Mouse (Mus musculus): ENCODE results near the gene Ppp3cb. TPM values are rescaled to one million over a fixed set of nuclear protein-coding genes. Genes with fewer than 3 reads are reported as not detected.
"Not testable (repeated sequence)": the region's sequence is repeated elsewhere in the genome, so short reads cannot be mapped to it uniquely, and the experiment has no call there.

Gene Ppp3cb
- 59.8 and 60.5 TPM in 2 replicates for polyA plus RNA-seq (2015; fragmentation: Nextera tagmentation; extraction: Ambion mirVana)

GRCm38 (mm10) chr14:20546415-20546814 is at the start of gene Ppp3cb:
Ppp3cb (minus strand) TSS chr14:20546573.
- Histone ChIP-seq H3K4me1 (peaks cover 11% of the 10 kb centered on the region), H3K36me3 (peaks cover 30% of the 10 kb centered on the region), H3K27me3 (no peaks in the 10 kb centered on the region), H3K9ac (peak within 1 kb of the TSS; percentile 97), H3K9me3 (no peaks in the 10 kb centered on the region), H3K4me2 (replicated peaks) (peak within 1 kb of the TSS; percentile 62), H3K27ac (peak within 1 kb of the TSS; percentile 98), H3K4me3 (peak within 1 kb of the TSS; percentile 97)
- 2% methylated on average over 28 of the region's 29 CpGs for WGBS
- peak; percentile 92 for ATAC-seq (ENCODE audit: low FRiP score, low read depth)

GRCm38 (mm10) chr14:20595781-20596180 is 49.4 kb upstream of the Ppp3cb start:
- Histone ChIP-seq H3K4me2 (replicated peaks) (no peak overlapping the region), H3K4me1 (peaks cover 9% of the 10 kb centered on the region), H3K36me3 (no peaks in the 10 kb centered on the region; the same call in 1 of the 2 replicates), H3K27me3 (no peaks in the 10 kb centered on the region), H3K4me3 (no peak overlapping the region), H3K9me3 (no peaks in the 10 kb centered on the region), H3K9ac (no peak overlapping the region), H3K27ac (no peak overlapping the region)
- 50% methylated on average over 3 of the region's 3 CpGs for WGBS
- no peak for ATAC-seq (ENCODE audit: low FRiP score, low read depth)

GRCm38 (mm10) chr14:20587458-20587857 is 41.1 kb upstream of the Ppp3cb start:
- H3K27ac ChIP-seq, result no peak overlapping the region
- H3K27me3 ChIP-seq, result no peaks in the 10 kb centered on the region
- no peak overlapping the region for H3K4me3 ChIP-seq
- no peak for ATAC-seq (ENCODE audit: low FRiP score, low read depth)
- peaks cover 33% of the 10 kb centered on the region for H3K36me3 ChIP-seq
- no peak overlapping the region for H3K9ac ChIP-seq
- H3K9me3 ChIP-seq, result no peaks in the 10 kb centered on the region
- WGBS, result 91% methylated on average over 5 of the region's 5 CpGs
- H3K4me1 ChIP-seq, result no peaks in the 10 kb centered on the region
- H3K4me2 ChIP-seq (replicated peaks), result no peak overlapping the region

- Histone ChIP-seq H3K27me3 (no peaks in the 10 kb centered on the region), H3K9ac (no peak overlapping the region), H3K9me3 (no peaks in the 10 kb centered on the region), H3K4me2 (replicated peaks) (no peak overlapping the region), H3K4me1 (no peaks in the 10 kb centered on the region), H3K27ac (no peak overlapping the region), H3K36me3 (peaks cover 43% of the 10 kb centered on the region), H3K4me3 (no peak overlapping the region)
- no peak for ATAC-seq (ENCODE audit: low FRiP score, low read depth)
- WGBS, result 79% methylated on average over 6 of the region's 6 CpGs
Measured at GRCm38 (mm10) chr14:20578822-20579407, 32.5 kb upstream of the Ppp3cb start.

- WGBS, result 53% methylated on average over 7 of the region's 7 CpGs
- no peaks in the 10 kb centered on the region for H3K9me3 ChIP-seq
- no peaks in the 10 kb centered on the region for H3K4me1 ChIP-seq
- no peak; the same call in 1 of the 2 replicates for ATAC-seq (ENCODE audit: low FRiP score, low read depth)
- H3K4me3 ChIP-seq, result no peak overlapping the region
- no peak overlapping the region for H3K9ac ChIP-seq
- H3K27ac ChIP-seq, result no peak overlapping the region
- no peak overlapping the region for H3K4me2 ChIP-seq (replicated peaks)
- no peaks in the 10 kb centered on the region for H3K27me3 ChIP-seq
- H3K36me3 ChIP-seq, result peaks cover 43% of the 10 kb centered on the region
Measured at GRCm38 (mm10) chr14:20576179-20576578, 29.8 kb upstream of the Ppp3cb start.

GRCm38 (mm10) chr14:20573196-20573595 is 26.8 kb upstream of the Ppp3cb start:
- H3K36me3 ChIP-seq, result peaks cover 63% of the 10 kb centered on the region
- WGBS, result 87% methylated on average over 3 of the region's 3 CpGs
- not testable (repeated sequence) for ATAC-seq (ENCODE audit: low FRiP score, low read depth); H3K4me3 ChIP-seq; H3K9me3 ChIP-seq; H3K27me3 ChIP-seq; H3K27ac ChIP-seq; H3K9ac ChIP-seq; H3K4me1 ChIP-seq; H3K4me2 ChIP-seq (replicated peaks)

GRCm38 (mm10) chr14:20565256-20566021 is 19.1 kb upstream of the Ppp3cb start:
- H3K27me3 ChIP-seq, result no peaks in the 10 kb centered on the region
- H3K4me3 ChIP-seq, result no peak overlapping the region
- WGBS, result 88% methylated on average over 9 of the region's 9 CpGs
- no peak overlapping the region for H3K9ac ChIP-seq
- no peak overlapping the region for H3K4me2 ChIP-seq (replicated peaks)
- no peaks in the 10 kb centered on the region for H3K4me1 ChIP-seq
- ATAC-seq (ENCODE audit: low FRiP score, low read depth), result no peak
- no peak overlapping the region for H3K27ac ChIP-seq
- H3K36me3 ChIP-seq, result peaks cover 76% of the 10 kb centered on the region
- H3K9me3 ChIP-seq, result no peaks in the 10 kb centered on the region

GRCm38 (mm10) chr14:20564692-20565091 is 18.3 kb upstream of the Ppp3cb start:
- no peak for ATAC-seq (ENCODE audit: low FRiP score, low read depth)
- peaks cover 73% of the 10 kb centered on the region for H3K36me3 ChIP-seq
- H3K9me3 ChIP-seq, result no peaks in the 10 kb centered on the region
- no peak overlapping the region for H3K4me3 ChIP-seq
- no peak overlapping the region for H3K4me2 ChIP-seq (replicated peaks)
- no peaks in the 10 kb centered on the region for H3K27me3 ChIP-seq
- H3K27ac ChIP-seq, result no peak overlapping the region
- no peaks in the 10 kb centered on the region for H3K4me1 ChIP-seq
- no peak overlapping the region for H3K9ac ChIP-seq
- WGBS, result 72% methylated on average over 12 of the region's 12 CpGs

- Histone ChIP-seq H3K9me3 (no peaks in the 10 kb centered on the region; the same call in 1 of the 2 replicates), H3K27me3 (no peaks in the 10 kb centered on the region), H3K4me1 (no peaks in the 10 kb centered on the region), H3K27ac (no peak overlapping the region), H3K4me3 (no peak overlapping the region), H3K9ac (no peak overlapping the region), H3K4me2 (replicated peaks) (no peak overlapping the region), H3K36me3 (peaks cover 65% of the 10 kb centered on the region)
- ATAC-seq (ENCODE audit: low FRiP score, low read depth), result no peak
- WGBS, result 89% methylated on average over 5 of the region's 5 CpGs
Measured at GRCm38 (mm10) chr14:20561897-20562296, 15.5 kb upstream of the Ppp3cb start.

- no peak overlapping the region for H3K4me2 ChIP-seq (replicated peaks)
- H3K27ac ChIP-seq, result no peak overlapping the region
- no peaks in the 10 kb centered on the region for H3K9me3 ChIP-seq
- 84% methylated on average over 2 of the region's 2 CpGs for WGBS
- peaks cover under 1% of the 10 kb centered on the region for H3K4me1 ChIP-seq
- no peak overlapping the region for H3K4me3 ChIP-seq
- peak overlapping the region; percentile 19; the same call in 1 of the 2 replicates for H3K9ac ChIP-seq
- ATAC-seq (ENCODE audit: low FRiP score, low read depth), result no peak
- H3K36me3 ChIP-seq, result peaks cover 50% of the 10 kb centered on the region
- H3K27me3 ChIP-seq, result no peaks in the 10 kb centered on the region
Measured at GRCm38 (mm10) chr14:20550136-20550535, 3.8 kb upstream of the Ppp3cb start.

GRCm38 (mm10) chr14:20545529-20546331 is 643 bp downstream of the Ppp3cb start:
- ATAC-seq (ENCODE audit: low FRiP score, low read depth), result peak; percentile 96
- Histone ChIP-seq H3K4me1 (peaks cover 11% of the 10 kb centered on the region), H3K27me3 (no peaks in the 10 kb centered on the region), H3K27ac (peak overlapping the region; percentile 98), H3K4me2 (replicated peaks) (peak overlapping the region; percentile 62), H3K9ac (peak overlapping the region; percentile 97), H3K4me3 (peak overlapping the region; percentile 97), H3K36me3 (peaks cover 25% of the 10 kb centered on the region), H3K9me3 (no peaks in the 10 kb centered on the region)
- WGBS, result under 1% methylated on average over 54 of the region's 67 CpGs

All from limb, embryonic 13.5 days (tissue).